Mouse (Mus musculus): ENCODE results near the gene Kif13a.

DNA sequence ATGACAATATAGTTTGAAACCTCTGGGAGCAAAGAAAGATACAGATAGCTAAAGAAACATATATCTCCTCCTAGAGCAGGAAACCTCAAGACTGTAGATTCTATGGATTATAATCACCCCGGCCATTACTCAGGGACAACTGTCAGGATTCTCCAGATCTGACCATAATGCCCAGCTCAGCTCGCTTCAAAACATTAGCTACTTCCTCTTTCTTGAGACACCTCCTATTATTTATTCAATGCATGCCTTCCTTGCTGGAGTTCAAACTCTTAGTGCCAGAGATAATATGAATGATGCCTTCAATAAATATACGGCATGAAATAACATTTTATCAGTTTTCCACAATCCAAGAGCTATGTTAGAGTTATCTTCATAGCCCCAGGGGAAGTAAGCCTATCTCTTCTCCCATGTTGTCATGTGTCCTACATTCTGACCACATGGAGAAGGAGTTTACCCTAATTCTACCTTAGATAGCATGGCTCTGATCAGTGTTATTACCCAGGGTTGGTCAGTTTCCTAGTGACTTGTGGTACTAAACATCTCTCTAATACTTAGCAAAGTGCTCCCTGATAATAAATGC is 66.4 kb downstream of the Kif13a start:
- TF ChIP-seq CTCF (IDR thresholded peaks at IDR 0.05; ENCODE audit: insufficient read depth, low read length) (no peak), POLR2A (IDR thresholded peaks at IDR 0.05; ENCODE audit: borderline replicate concordance, extremely low read depth, low read depth, low read length) (no peak)

Measured in lung, adult 2 months (tissue).